Mouse (Mus musculus) bone marrow macrophage, adult 2 months (primary cell): Measurements from ENCODE around the gene Ppp2r5a.

Experiments used
- CTCF ChIP-seq: IDR thresholded peaks from 2 replicates; pipeline ENCODE4 v1.5.1; 2012; ENCODE audit warnings: low read depth, mild to moderate bottlenecking, low read length, moderate library complexity
- POLR2A ChIP-seq: IDR thresholded peaks from 2 replicates; pipeline ENCODE4 v1.6.1; 2012; ENCODE audit warnings: mild to moderate bottlenecking, low read depth, low read length, borderline replicate concordance

DNA sequence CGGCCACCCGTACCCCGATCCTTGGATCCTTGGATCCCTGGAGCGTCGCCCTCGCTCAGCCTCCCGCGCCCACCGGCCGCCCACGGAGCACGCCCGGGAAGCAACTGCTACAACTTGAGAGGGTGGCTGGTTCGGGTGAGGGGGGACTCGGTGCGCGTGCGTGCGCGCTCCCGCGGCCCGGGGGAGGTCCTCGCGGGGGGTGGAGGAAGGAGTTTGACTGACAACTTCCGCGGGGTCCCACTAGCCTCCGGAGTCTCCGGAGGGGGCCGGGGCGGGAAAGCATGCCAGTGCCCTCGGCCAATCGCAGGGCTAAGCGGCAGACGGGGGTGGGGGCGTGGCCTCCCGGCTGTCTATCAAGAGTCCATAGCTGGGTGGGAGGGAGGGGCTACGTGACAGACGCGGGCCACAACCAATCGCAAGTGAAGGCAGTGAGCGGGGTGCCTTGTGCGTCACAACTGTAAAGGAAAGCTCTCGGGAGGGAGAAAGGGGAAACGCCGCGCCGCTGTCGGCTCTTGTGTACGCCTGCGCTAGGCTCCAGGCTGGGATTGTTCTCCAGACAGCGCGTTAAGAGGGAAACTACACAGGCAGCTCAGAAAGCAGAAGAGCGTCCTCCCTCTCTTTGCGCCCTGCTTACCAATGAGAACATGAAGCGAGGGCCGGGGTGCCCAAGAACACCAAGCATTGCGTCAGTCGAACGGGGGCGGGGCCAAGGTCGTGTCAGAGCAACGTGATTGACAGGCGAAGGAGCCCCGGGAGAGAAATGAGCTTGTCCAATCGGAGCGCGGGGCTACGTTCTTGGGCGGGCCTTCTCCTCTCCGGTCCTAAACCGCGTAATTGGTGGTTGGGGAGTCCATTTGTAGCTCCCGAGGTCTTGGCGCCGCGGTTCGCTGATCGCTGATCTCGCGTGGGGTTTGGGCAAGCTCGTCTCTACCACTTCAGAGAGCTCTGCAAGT is 5.9 kb downstream of the Ppp2r5a start:
- TF ChIP-seq CTCF = no peak
- TF ChIP-seq POLR2A = 0 out of 2 replicates have a peak, but pooled peaks have one; percentile 33
